Mouse (Mus musculus): ENCODE data around the gene Clec12b.

GRCm38 (mm10) chr6:129403391-129403790 lies 17.7 kb upstream of the Clec12b start:
- TF ChIP-seq POLR2A (IDR thresholded peaks at IDR 0.05; ENCODE audit: control insufficient read depth, extremely low read depth, insufficient read depth, low read length, poor library complexity) = no peak
- no peak for TF ChIP-seq CTCF (IDR thresholded peaks at IDR 0.05; ENCODE audit: borderline replicate concordance, control insufficient read depth, extremely low read depth, insufficient read depth, low read length, poor library complexity)
